Mouse (Mus musculus): ENCODE data around the gene Prps1l1. TPM values are rescaled to one million over a fixed set of nuclear protein-coding genes. Genes with fewer than 3 reads are reported as not detected.

Prps1l1 gene
- total RNA-seq (2023) = not detected in 4 replicates

GRCm38 (mm10) chr12:34984461-34984860, at the start of gene Prps1l1:
TSS of gene Prps1l1 (plus strand) at chr12:34984761.

Other genes starting within 250 kb of the Prps1l1 start
- 63.8 to 84.8 TPM (median 74.7 TPM) in 4 replicates for gene Hdac9, start 67.7 kb upstream of the Prps1l1 start, total RNA-seq (2023)
- gene Snx13, start 62.4 kb downstream of the Prps1l1 start, total RNA-seq (2023) = 29.3 to 49.6 TPM (median 35.5 TPM) in 4 replicates